Mouse (Mus musculus) heart, embryonic 14.5 days (tissue): ENCODE measurements around the gene Coq9. TPM values are rescaled to one million over a fixed set of nuclear protein-coding genes. Genes with fewer than 3 reads are reported as not detected.

Source experiments
- ATAC-seq: fragments of 200-750 bp; cut with Nextera tagmentation; 2 replicates; pipeline ENCODE4 v1.8.0; 2017; ENCODE audit warnings: low read depth, moderate TSS enrichment; ENCODE audit not compliant: insufficient number of reproducible peaks, insufficient read depth, low FRiP score
- H3K27ac ChIP-seq, 2 experiments: fragments of 200-500 bp in 1 of 2; fragments of 300-500 bp in 1 of 2; sonication (generic) in 1 of 2; replicated peaks in 1 of 2; 2 replicates each; pipeline ENCODE4 v1.5.1; 2012 to 2014; ENCODE audit warnings: low read depth in 2 of 2, low read length in 2 of 2, control low read depth in 1 of 2, mild to moderate bottlenecking in 1 of 2, mixed read lengths in 1 of 2; ENCODE audit not compliant: control insufficient read depth in 1 of 2, insufficient read depth in 1 of 2
- H3K27me3 ChIP-seq: fragments of 300-500 bp; sonication (generic); 2 replicates; pipeline ENCODE4 v1.6.1; 2014; ENCODE audit warnings: mild to moderate bottlenecking, low read length, control low read depth; ENCODE audit not compliant: control insufficient read depth, insufficient read depth
- H3K36me3 ChIP-seq: fragments of 300-500 bp; sonication (generic); 2 replicates; pipeline ENCODE4 v1.6.1; 2014; ENCODE audit warnings: mild to moderate bottlenecking, control low read depth, low read length, mixed read lengths; ENCODE audit not compliant: control insufficient read depth, insufficient read depth
- H3K4me1 ChIP-seq, 2 experiments: fragments of 200-500 bp in 1 of 2; fragments of 300-500 bp in 1 of 2; sonication (generic) in 1 of 2; 2 replicates each; pipeline ENCODE4 v1.6.1; 2012 to 2014; ENCODE audit warnings: low read length in 2 of 2, control low read depth in 1 of 2, mixed read lengths in 1 of 2; ENCODE audit not compliant: control insufficient read depth in 2 of 2, insufficient read depth in 2 of 2
- H3K4me2 ChIP-seq: fragments of 300-500 bp; sonication (generic); 2 replicates; pipeline ENCODE4 v1.6.1; 2014; ENCODE audit warnings: mild to moderate bottlenecking, low read length
- H3K4me3 ChIP-seq, 2 experiments: fragments of 200-500 bp in 1 of 2; fragments of 300-500 bp in 1 of 2; sonication (generic) in 1 of 2; 2 replicates each; pipeline ENCODE4 v1.5.1; 2012 to 2014; ENCODE audit warnings: low read length in 2 of 2, mild to moderate bottlenecking in 2 of 2, control low read depth in 1 of 2, low read depth in 1 of 2, moderate library complexity in 1 of 2; ENCODE audit not compliant: control insufficient read depth in 1 of 2, insufficient read depth in 1 of 2
- H3K9ac ChIP-seq: fragments of 300-500 bp; sonication (generic); 2 replicates; pipeline ENCODE4 v1.6.1; 2014; ENCODE audit warnings: mild to moderate bottlenecking, low read length
- H3K9me3 ChIP-seq: fragments of 300-500 bp; sonication (generic); 2 replicates; pipeline ENCODE4 v1.6.1; 2016; ENCODE audit warnings: low read length, control low read depth; ENCODE audit not compliant: control insufficient read depth
- WGBS: fragments of 180-500 bp; shearing (Covaris S2); extraction: QIAGEN DNeasy Blood & Tissue Kit; methylation state at CpG from one replicate; pipeline ENCODE4 v1.1.7; 2014; 5-methylcytosine and 5-hydroxymethylcytosine counted together
- polyA plus RNA-seq: library from polyadenylated mRNA; unstranded; fragments of >200 nt; fragmentation: Nextera tagmentation; extraction: Ambion mirVana; gene quantifications from 2 replicates; pipeline ENCODE4 v1.2.1, GENCODE M21; 2014

Coq9 gene
- polyA plus RNA-seq, 1 experiment from 2014 or later = 181 TPM

GRCm38 (mm10) chr8:94810855-94811254 lies 27.3 kb upstream of the Coq9 start:
- no peaks in the 10 kb centered on the region for H3K36me3 ChIP-seq
- no peak overlapping the region for H3K4me3 ChIP-seq
- H3K9ac ChIP-seq = no peak overlapping the region
- peaks cover 0 to 3% of the 10 kb centered on the region in 2 experiments; a peak in 1 of 4 replicates for H3K4me1 ChIP-seq
- 72% methylated on average over 5 of the region's 5 CpGs for WGBS
- no peak for ATAC-seq
- H3K4me2 ChIP-seq = no peak overlapping the region
- H3K9me3 ChIP-seq = no peaks in the 10 kb centered on the region
- no peak overlapping the region for H3K27ac ChIP-seq
- H3K27me3 ChIP-seq = no peaks in the 10 kb centered on the region

DNA sequence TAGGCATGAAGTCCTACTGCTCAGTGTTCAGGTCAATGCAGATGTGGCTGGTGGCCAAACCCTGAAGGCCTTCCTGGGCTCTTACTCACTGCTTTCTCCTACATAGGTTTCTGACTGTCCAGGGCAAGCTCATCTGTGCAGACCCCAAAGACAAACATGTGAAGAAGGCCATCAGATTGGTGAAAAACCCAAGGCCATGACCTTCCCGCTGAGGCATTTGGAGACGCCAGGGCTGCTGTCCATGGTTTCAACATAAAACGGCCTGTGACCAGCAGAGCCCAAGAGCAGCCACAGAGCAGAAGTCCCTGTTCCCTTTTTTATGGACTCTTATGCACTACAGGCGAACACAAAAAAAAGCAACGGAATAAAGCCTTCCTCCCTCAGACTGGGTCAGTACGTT lies 26.5 kb upstream of the Coq9 start:
- Histone ChIP-seq H3K9me3 (no peaks in the 10 kb centered on the region), H3K27me3 (no peaks in the 10 kb centered on the region), H3K4me3 (no peak overlapping the region), H3K27ac (no peak overlapping the region), H3K36me3 (no peaks in the 10 kb centered on the region), H3K4me2 (no peak overlapping the region), H3K9ac (no peak overlapping the region), H3K4me1 (peaks cover 0 to 3% of the 10 kb centered on the region in 2 experiments; a peak in 1 of 4 replicates)
- ATAC-seq = no peak
- 58% methylated on average over 6 of the region's 6 CpGs for WGBS

DNA sequence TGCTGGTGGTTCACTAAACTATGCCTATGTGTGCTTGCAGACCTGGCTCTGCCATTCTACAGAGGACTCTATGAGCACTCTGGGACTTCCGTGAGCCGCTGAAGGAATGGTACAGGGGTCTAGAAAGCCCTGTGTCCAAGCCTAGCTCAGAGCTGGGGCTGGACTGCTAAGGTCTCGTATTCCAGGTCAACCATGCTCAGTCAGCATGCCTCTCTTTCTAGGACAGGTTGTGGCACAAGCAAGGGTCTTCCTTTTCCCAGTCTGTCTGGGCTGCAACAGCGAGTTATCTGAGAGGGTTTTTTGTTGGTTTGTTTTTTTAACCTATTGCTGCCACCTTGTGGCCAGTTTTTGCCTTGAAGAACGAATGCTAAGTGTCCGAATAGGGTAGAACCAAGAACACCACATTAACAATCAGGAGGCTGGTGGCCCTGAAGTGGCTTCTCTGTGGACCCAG lies 25.4 kb upstream of the Coq9 start:
- H3K9ac ChIP-seq = no peak overlapping the region
- no peak overlapping the region for H3K27ac ChIP-seq
- H3K4me3 ChIP-seq = no peak overlapping the region
- H3K36me3 ChIP-seq = no peaks in the 10 kb centered on the region
- peaks cover 0 to 3% of the 10 kb centered on the region in 2 experiments; a peak in 1 of 4 replicates for H3K4me1 ChIP-seq
- H3K27me3 ChIP-seq = no peaks in the 10 kb centered on the region
- 32% methylated on average over 6 of the region's 6 CpGs for WGBS
- no peaks in the 10 kb centered on the region for H3K9me3 ChIP-seq
- peak; percentile 29; the same call in 1 of the 2 replicates for ATAC-seq
- H3K4me2 ChIP-seq = 0 out of 2 replicates have a peak overlapping the region, but pooled peaks have one; percentile 12

DNA sequence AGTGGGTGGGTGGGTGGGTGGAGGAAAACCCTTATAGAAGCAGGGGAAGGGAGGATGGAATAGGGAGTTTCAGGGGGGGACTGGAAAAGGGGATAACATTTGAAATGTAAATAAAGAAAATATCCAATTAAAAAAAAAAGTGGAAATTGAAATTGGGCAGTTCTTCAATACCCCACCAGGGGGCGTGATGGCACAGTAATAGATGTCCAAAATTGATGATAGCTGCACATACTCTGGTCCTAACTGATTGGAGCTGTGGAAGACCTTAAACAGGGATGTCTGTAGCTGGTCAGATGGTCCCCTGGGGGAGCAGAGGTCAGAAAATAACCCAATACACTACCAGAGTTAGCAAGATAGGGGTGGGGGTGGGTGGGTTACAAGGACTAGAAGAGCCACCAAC lies 23.6 kb upstream of the Coq9 start:
- no peak for ATAC-seq
- H3K27me3 ChIP-seq = no peaks in the 10 kb centered on the region
- 0% methylated on average over 1 of the region's 1 CpGs for WGBS

GRCm38 (mm10) chr8:94817933-94818332 lies 20.2 kb upstream of the Coq9 start:
- no peak overlapping the region for H3K9ac ChIP-seq
- no peaks in the 10 kb centered on the region for H3K9me3 ChIP-seq
- H3K27me3 ChIP-seq = no peaks in the 10 kb centered on the region
- 87% methylated on average over 11 of the region's 11 CpGs for WGBS
- no peak overlapping the region for H3K4me2 ChIP-seq
- ATAC-seq = no peak
- no peak overlapping the region for H3K27ac ChIP-seq
- H3K36me3 ChIP-seq = peaks cover 28% of the 10 kb centered on the region
- no peaks in the 10 kb centered on the region for H3K4me1 ChIP-seq
- no peak overlapping the region for H3K4me3 ChIP-seq

More for the DNA sequence above, 23.6 kb upstream of the Coq9 start:
- Histone ChIP-seq H3K36me3 (0 out of 2 replicates have a peak, but pooled peaks cover 2% of the 10 kb centered on the region), H3K27ac (no peak overlapping the region), H3K4me2 (no peak overlapping the region), H3K4me3 (no peak overlapping the region), H3K9ac (no peak overlapping the region), H3K9me3 (no peaks in the 10 kb centered on the region), H3K4me1 (peaks cover 0 to 3% of the 10 kb centered on the region in 2 experiments; a peak in 1 of 4 replicates)

DNA sequence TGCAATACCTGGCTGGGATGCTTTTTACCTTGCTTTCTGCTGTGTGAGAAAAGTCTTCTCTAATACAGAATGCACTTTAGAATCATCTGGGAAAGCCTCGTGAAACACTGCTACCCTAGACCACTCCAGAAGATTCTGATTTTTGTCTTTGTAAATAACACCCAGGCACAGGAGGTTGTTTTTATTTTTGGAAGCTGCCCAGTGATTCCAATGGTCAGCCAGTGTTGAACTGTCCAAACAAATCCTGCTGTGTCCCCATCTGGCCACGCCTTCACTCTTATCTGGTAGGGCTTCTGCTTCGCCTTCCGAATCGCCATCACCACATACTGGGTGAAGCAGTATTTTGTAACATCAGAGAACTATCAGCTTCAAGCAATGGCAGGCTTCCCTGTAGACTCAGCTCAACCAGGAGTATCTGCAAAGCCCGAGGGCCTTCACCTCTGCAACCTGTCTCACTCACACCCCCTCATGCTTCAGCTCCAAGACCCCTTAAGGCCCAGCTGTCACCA lies 18.4 kb upstream of the Coq9 start:
- Histone ChIP-seq H3K9me3 (no peaks in the 10 kb centered on the region), H3K4me2 (no peak overlapping the region), H3K9ac (no peak overlapping the region), H3K36me3 (peaks cover 45% of the 10 kb centered on the region), H3K27me3 (no peaks in the 10 kb centered on the region), H3K4me1 (no peaks in the 10 kb centered on the region), H3K27ac (no peak overlapping the region), H3K4me3 (no peak overlapping the region)
- 42% methylated on average over 6 of the region's 6 CpGs for WGBS
- no peak for ATAC-seq

- whole genome bisulfite sequencing = 84% methylated on average over 7 of the region's 7 CpGs
- H3K9me3 ChIP-seq = no peaks in the 10 kb centered on the region
- H3K9ac ChIP-seq = no peak overlapping the region
- H3K4me1 ChIP-seq = no peaks in the 10 kb centered on the region
- H3K4me3 ChIP-seq = no peak overlapping the region
- ATAC-seq = no peak
- H3K4me2 ChIP-seq = no peak overlapping the region
- H3K27me3 ChIP-seq = no peaks in the 10 kb centered on the region
- peaks cover 54% of the 10 kb centered on the region for H3K36me3 ChIP-seq
- H3K27ac ChIP-seq = no peak overlapping the region
Measured at GRCm38 (mm10) chr8:94820553-94820952, 17.6 kb upstream of the Coq9 start.

- H3K27ac ChIP-seq = no peak overlapping the region
- no peaks in the 10 kb centered on the region for H3K4me1 ChIP-seq
- no peaks in the 10 kb centered on the region for H3K9me3 ChIP-seq
- H3K4me3 ChIP-seq = no peak overlapping the region
- 86% methylated on average over 2 of the region's 2 CpGs for WGBS
- peaks cover 62% of the 10 kb centered on the region for H3K36me3 ChIP-seq
- H3K9ac ChIP-seq = no peak overlapping the region
- no peaks in the 10 kb centered on the region for H3K27me3 ChIP-seq
- H3K4me2 ChIP-seq = no peak overlapping the region
- ATAC-seq = no peak
Measured at GRCm38 (mm10) chr8:94821381-94821780, 16.7 kb upstream of the Coq9 start.
